Mouse (Mus musculus): ENCODE data around the gene Olfr1316. TPM values are rescaled to one million over a fixed set of nuclear protein-coding genes. Genes with fewer than 3 reads are reported as not detected.

The Olfr1316 gene
- polyA plus RNA-seq (2015; fragmentation: Nextera tagmentation; extraction: Ambion mirVana) = not detected in 2 replicates

- H3K4me3 ChIP-seq = no peak within 1 kb of the TSS
- WGBS = 88% methylated on average over 2 of the region's 2 CpGs
Observed at GRCm38 (mm10) chr2:112134877-112135276, at the start of gene Olfr1316. Gene Olfr1316, minus strand, starts transcription at chr2:112134977.

GRCm38 (mm10) chr2:112153898-112154297, 19.1 kb upstream of the Olfr1316 start, which contains the start of gene Olfr1318:
Gene Olfr1318, plus strand, starts transcription at chr2:112154198.
- Histone ChIP-seq H3K4me2 (no peak within 1 kb of the TSS), H3K27me3 (no peaks in the 10 kb centered on the region), H3K9me3 (no peaks in the 10 kb centered on the region), H3K27ac (replicated peaks) (no peak within 1 kb of the TSS), H3K36me3 (no peaks in the 10 kb centered on the region), H3K4me3 (no peak within 1 kb of the TSS), H3K9ac (no peak within 1 kb of the TSS), H3K4me1 (replicated peaks) (no peaks in the 10 kb centered on the region)
- ATAC-seq (ENCODE audit: low read depth) = no peak

More at GRCm38 (mm10) chr2:112134877-112135276, at the start of gene Olfr1316:
- H3K9me3 ChIP-seq = no peaks in the 10 kb centered on the region
- H3K9ac ChIP-seq = no peak within 1 kb of the TSS
- H3K27me3 ChIP-seq = no peaks in the 10 kb centered on the region
- ATAC-seq (ENCODE audit: low read depth) = no peak
- no peaks in the 10 kb centered on the region for H3K4me1 ChIP-seq (replicated peaks)
- no peak within 1 kb of the TSS for H3K4me2 ChIP-seq
- H3K27ac ChIP-seq (replicated peaks) = no peak within 1 kb of the TSS
- H3K36me3 ChIP-seq = no peaks in the 10 kb centered on the region

- no peak within 1 kb of the TSS for H3K4me2 ChIP-seq
- no peaks in the 10 kb centered on the region for H3K36me3 ChIP-seq
- 84% methylated on average over 2 of the region's 2 CpGs for WGBS
- no peak within 1 kb of the TSS for H3K27ac ChIP-seq (replicated peaks)
- H3K4me1 ChIP-seq (replicated peaks) = no peaks in the 10 kb centered on the region
- no peak for ATAC-seq (ENCODE audit: low read depth)
- no peak within 1 kb of the TSS for H3K4me3 ChIP-seq
- no peak within 1 kb of the TSS for H3K9ac ChIP-seq
- H3K27me3 ChIP-seq = no peaks in the 10 kb centered on the region
- H3K9me3 ChIP-seq = no peaks in the 10 kb centered on the region
Observed at GRCm38 (mm10) chr2:112140029-112140428, 5.3 kb upstream of the Olfr1316 start, which contains the start of gene Olfr1317. Gene Olfr1317, plus strand, starts transcription at chr2:112140329.

GRCm38 (mm10) chr2:112115340-112115739, 19.4 kb downstream of the Olfr1316 start, which contains the start of gene Olfr1315-ps1:
Gene Olfr1315-ps1, minus strand, starts transcription at chr2:112115440.
- Histone ChIP-seq H3K4me2 (no peak within 1 kb of the TSS), H3K27me3 (no peaks in the 10 kb centered on the region), H3K27ac (replicated peaks) (no peak within 1 kb of the TSS), H3K9me3 (no peaks in the 10 kb centered on the region), H3K9ac (no peak within 1 kb of the TSS), H3K4me3 (no peak within 1 kb of the TSS), H3K4me1 (replicated peaks) (no peaks in the 10 kb centered on the region), H3K36me3 (no peaks in the 10 kb centered on the region)
- 76% methylated on average over 1 of the region's 1 CpGs for WGBS
- no peak for ATAC-seq (ENCODE audit: low read depth)

GRCm38 (mm10) chr2:112096681-112097080, 38.1 kb downstream of the Olfr1316 start, which contains the start of gene Olfr1314:
Gene Olfr1314, minus strand, starts transcription at chr2:112096781.
- no peaks in the 10 kb centered on the region for H3K27me3 ChIP-seq
- no peak within 1 kb of the TSS for H3K4me3 ChIP-seq
- H3K27ac ChIP-seq (replicated peaks) = no peak within 1 kb of the TSS
- no peak within 1 kb of the TSS for H3K4me2 ChIP-seq
- H3K36me3 ChIP-seq = no peaks in the 10 kb centered on the region
- H3K9ac ChIP-seq = no peak within 1 kb of the TSS
- H3K4me1 ChIP-seq (replicated peaks) = no peaks in the 10 kb centered on the region
- no peaks in the 10 kb centered on the region for H3K9me3 ChIP-seq
- ATAC-seq (ENCODE audit: low read depth) = no peak

GRCm38 (mm10) chr2:112077743-112078142, 57.0 kb downstream of the Olfr1316 start, which contains the start of gene Olfr1313:
Gene Olfr1313, minus strand, starts transcription at chr2:112077843.
- no peak within 1 kb of the TSS for H3K27ac ChIP-seq (replicated peaks)
- H3K9ac ChIP-seq = no peak within 1 kb of the TSS
- H3K4me1 ChIP-seq (replicated peaks) = no peaks in the 10 kb centered on the region
- no peaks in the 10 kb centered on the region for H3K9me3 ChIP-seq
- no peak for ATAC-seq (ENCODE audit: low read depth)
- no peak within 1 kb of the TSS for H3K4me3 ChIP-seq
- no peaks in the 10 kb centered on the region for H3K36me3 ChIP-seq
- H3K4me2 ChIP-seq = no peak within 1 kb of the TSS
- no peaks in the 10 kb centered on the region for H3K27me3 ChIP-seq

Other genes with a start within 250 kb of the Olfr1316 start
- not detected in 2 replicates for gene Olfr1306, start 218.7 kb downstream of the Olfr1316 start, polyA plus RNA-seq (2015; fragmentation: Nextera tagmentation; extraction: Ambion mirVana)
- gene Olfr1307, start 185.5 kb downstream of the Olfr1316 start, polyA plus RNA-seq (2015; fragmentation: Nextera tagmentation; extraction: Ambion mirVana) = 0.01 TPM in 1 of 2 replicates, not detected in the other
- not detected in 2 replicates for gene Olfr1308, start 170.0 kb downstream of the Olfr1316 start, polyA plus RNA-seq (2015; fragmentation: Nextera tagmentation; extraction: Ambion mirVana)
- not detected in 2 replicates for gene Olfr1309, start 144.7 kb downstream of the Olfr1316 start, polyA plus RNA-seq (2015; fragmentation: Nextera tagmentation; extraction: Ambion mirVana)
- not detected in 2 replicates for gene Olfr1310, start 122.3 kb downstream of the Olfr1316 start, polyA plus RNA-seq (2015; fragmentation: Nextera tagmentation; extraction: Ambion mirVana)
- gene Olfr1311, start 110.6 kb downstream of the Olfr1316 start, polyA plus RNA-seq (2015; fragmentation: Nextera tagmentation; extraction: Ambion mirVana) = not detected in 2 replicates
- gene Olfr1312, start 84.7 kb downstream of the Olfr1316 start, polyA plus RNA-seq (2015; fragmentation: Nextera tagmentation; extraction: Ambion mirVana) = not detected in 2 replicates
- gene Olfr1313, start 57.1 kb downstream of the Olfr1316 start, polyA plus RNA-seq (2015; fragmentation: Nextera tagmentation; extraction: Ambion mirVana) = not detected in 2 replicates
- gene Olfr1314, start 38.2 kb downstream of the Olfr1316 start, polyA plus RNA-seq (2015; fragmentation: Nextera tagmentation; extraction: Ambion mirVana) = not detected in 2 replicates
- not detected in 2 replicates for gene Olfr1315-ps1, start 19.5 kb downstream of the Olfr1316 start, polyA plus RNA-seq (2015; fragmentation: Nextera tagmentation; extraction: Ambion mirVana)
- not detected in 2 replicates for gene Olfr1317, start 5.4 kb upstream of the Olfr1316 start, polyA plus RNA-seq (2015; fragmentation: Nextera tagmentation; extraction: Ambion mirVana)
- 0.06 TPM in 1 of 2 replicates, not detected in the other for gene Olfr1318, start 19.2 kb upstream of the Olfr1316 start, polyA plus RNA-seq (2015; fragmentation: Nextera tagmentation; extraction: Ambion mirVana)
- gene Lpcat4, start 104.5 kb upstream of the Olfr1316 start, polyA plus RNA-seq (2015; fragmentation: Nextera tagmentation; extraction: Ambion mirVana) = 18.5 and 21.7 TPM in 2 replicates
- 0.11 TPM in 1 of 2 replicates, not detected in the other for gene Nutm1, start 124.3 kb upstream of the Olfr1316 start, polyA plus RNA-seq (2015; fragmentation: Nextera tagmentation; extraction: Ambion mirVana)
- gene Nop10, start 126.9 kb upstream of the Olfr1316 start, polyA plus RNA-seq (2015; fragmentation: Nextera tagmentation; extraction: Ambion mirVana) = 163 and 172 TPM in 2 replicates
- 13.6 and 15.0 TPM in 2 replicates for gene Slc12a6, start 130.8 kb upstream of the Olfr1316 start, polyA plus RNA-seq (2015; fragmentation: Nextera tagmentation; extraction: Ambion mirVana)
- not detected in 2 replicates for gene Gm21985, start 131.3 kb upstream of the Olfr1316 start, polyA plus RNA-seq (2015; fragmentation: Nextera tagmentation; extraction: Ambion mirVana)
- 159 and 174 TPM in 2 replicates for gene Emc4, start 233.1 kb upstream of the Olfr1316 start, polyA plus RNA-seq (2015; fragmentation: Nextera tagmentation; extraction: Ambion mirVana)
- gene Katnbl1, start 244.2 kb upstream of the Olfr1316 start, polyA plus RNA-seq (2015; fragmentation: Nextera tagmentation; extraction: Ambion mirVana) = 37.0 and 38.7 TPM in 2 replicates